Mouse (Mus musculus) spleen, postnatal 36 days (tissue): ENCODE measurements around the gene Hhex.
A peak's percentile ranks its signal among the peaks of the same experiment; 100 is the strongest.

Experiments
- DNase-seq, 2 experiments: peaks; one replicate each; pipeline ENCODE4 v3.0.0; 2022; ENCODE audit warnings: low spot score in 2 of 2, mixed read lengths in 1 of 2

Hhex gene

DNA sequence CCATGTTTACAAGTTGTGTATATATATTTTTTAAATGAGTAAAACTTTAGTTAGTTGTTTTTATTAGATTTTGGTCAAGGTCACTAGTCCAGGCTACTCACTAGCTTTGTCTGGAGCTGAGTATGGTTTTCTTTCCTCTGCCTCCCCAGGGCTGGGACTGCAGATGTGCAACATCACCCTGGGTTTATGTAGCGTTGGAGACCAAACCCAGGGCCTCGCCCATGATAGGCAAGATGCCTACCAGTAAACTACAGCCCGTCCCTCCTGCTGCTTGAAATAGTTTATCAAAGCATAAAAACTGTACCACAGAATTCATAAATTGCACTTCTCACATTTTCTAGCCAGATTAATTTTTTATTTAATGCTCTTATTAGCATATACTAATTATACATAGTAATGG lies 14.6 kb downstream of the Hhex start:
- DNase-seq, result no peak

- no peak for DNase-seq
Observed at GRCm38 (mm10) chr19:37455528-37455927, 20.9 kb downstream of the Hhex start.

GRCm38 (mm10) chr19:37455961-37456360 lies 21.4 kb downstream of the Hhex start:
- no peak for DNase-seq

DNA sequence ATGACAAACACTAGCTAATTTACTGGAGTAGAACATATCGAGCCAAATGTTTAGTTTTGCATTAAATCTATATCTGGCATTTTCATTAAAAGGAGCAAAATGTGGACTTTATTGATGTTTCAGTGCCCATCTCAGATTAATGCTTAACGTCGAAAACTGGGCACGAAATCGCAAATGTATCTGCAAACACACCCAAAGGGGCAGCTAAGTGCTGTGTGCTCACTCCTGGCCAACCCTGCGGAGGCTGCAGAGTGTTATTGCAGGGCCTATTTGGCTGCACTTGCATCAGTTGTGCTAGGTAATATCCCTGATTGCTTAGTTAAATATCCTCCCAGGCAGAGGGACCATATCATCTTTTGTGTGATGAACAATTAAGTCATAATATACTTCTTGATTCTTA lies 23.4 kb downstream of the Hhex start:
- no peak for DNase-seq

DNA sequence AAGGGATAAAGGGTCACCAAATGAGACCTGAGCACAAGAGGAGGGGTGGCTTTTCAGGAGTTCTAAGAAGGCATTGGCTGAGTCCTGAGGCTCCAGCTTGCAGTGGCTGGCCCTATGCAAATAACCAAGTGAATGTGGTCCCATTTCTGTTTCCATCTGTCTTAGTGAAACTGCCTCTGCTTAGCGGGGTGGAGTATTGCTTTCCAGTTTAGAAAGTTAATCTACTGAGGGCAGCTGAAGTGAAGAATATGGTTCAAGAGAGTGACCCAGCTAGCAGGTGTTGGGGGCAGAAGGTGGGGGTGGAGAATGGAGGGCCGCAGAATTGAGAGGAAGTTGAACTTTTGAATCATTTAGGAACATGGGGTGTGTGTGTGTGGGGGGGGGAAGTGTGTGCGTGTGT lies 31.8 kb downstream of the Hhex start:
- peak; percentile 77 to 80 for DNase-seq

DNA sequence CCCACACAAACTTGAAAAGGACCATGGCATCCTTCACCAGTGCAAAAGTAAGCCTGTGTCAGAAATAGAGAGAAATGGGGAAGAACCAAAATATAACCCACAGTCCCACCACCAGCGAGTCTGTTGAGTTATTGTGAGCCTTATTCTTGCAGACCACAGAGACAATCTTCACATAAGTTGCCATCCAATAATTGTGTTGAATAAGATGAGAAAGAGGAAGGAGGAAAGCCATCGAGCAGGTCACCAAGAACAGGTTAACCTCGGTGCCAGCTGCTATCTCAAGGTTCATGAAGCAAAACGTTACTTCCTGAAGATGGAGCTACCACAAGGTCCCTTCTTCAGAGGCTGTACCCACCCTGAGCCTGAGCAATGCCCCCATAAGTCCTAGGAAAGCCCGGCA lies 32.4 kb downstream of the Hhex start:
- DNase-seq, result peak; percentile 71 to 78

GRCm38 (mm10) chr19:37468841-37469566 lies 34.4 kb downstream of the Hhex start:
- no peak for DNase-seq

- peak; percentile 67 to 72 for DNase-seq
Observed at GRCm38 (mm10) chr19:37471680-37472079, 37.1 kb downstream of the Hhex start.

- peak; percentile 50 to 64 for DNase-seq
Observed at GRCm38 (mm10) chr19:37472589-37472988, 38.0 kb downstream of the Hhex start.

DNA sequence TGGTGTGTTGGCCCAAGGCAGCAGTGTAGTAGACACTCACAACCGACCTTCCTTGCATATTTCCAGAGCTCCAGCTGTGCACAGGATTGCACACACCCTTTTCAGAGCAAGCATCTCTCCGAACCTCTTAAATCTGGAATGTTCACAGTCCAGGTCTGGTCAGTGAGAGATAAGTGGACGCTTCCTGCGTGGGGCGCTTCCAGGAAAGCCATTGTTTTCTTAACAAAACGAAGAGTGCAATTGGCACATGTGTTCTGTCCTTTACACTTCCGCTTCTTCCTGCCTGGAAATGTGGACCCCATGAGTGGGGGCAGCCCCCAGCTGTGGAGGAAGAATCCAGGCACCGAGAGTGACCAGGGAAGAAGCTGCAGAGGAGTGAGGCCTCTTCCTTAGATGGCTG lies 47.1 kb downstream of the Hhex start:
- DNase-seq, result no peak

GRCm38 (mm10) chr19:37482556-37483187 lies 48.1 kb downstream of the Hhex start:
- DNase-seq, result peak; percentile 67

DNA sequence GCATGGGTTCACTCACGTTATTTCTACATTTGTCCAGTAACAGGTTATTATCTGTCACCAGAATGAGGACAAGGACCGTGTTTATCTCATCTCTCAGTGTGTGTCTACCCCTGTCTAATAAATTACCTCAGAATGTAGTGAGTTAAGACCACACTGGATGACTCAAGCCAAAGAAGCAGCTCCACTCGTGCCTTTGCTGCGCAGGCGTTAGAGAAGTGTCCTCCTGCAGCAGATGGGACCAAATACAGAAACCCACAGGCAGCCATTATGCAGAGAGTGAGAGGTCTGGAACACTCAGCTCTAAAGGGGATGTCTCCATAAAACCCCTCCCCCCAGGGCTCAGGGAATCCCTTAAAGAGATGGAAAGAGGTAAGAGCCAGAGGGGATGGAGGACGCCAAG lies 50.2 kb downstream of the Hhex start:
- DNase-seq, result no peak

GRCm38 (mm10) chr19:37486801-37487200 lies 52.2 kb downstream of the Hhex start:
- no peak for DNase-seq

DNA sequence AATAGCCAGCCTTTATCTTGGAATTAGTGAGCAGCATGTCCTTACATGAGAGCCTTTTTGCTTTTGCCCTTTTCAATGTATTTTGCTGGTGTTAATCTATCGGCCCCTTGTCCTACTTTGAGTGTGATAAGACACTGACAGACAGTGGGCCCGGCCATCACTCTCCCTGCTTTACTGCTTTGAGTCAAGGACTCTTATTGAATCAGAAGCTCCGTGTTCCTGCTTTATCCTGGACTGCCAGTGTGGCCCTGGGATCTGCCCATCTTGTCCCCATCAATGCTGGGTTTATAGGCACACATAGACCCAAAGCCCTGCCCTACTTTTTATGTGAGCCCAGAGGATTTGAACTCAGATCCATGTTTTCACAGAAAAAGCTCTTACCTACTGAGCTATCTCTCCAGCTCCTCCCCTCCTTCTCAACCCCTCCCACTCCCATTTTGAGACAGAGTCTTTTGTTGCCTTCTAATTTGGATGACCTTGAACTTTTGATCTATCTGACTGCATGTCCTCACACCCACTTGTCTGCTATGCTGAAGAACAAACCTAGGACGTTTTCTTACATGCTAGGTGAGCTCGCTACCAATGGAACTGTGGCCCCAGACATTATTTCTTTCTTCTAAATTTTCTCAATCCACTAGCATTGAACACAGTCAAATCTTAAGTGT lies 53.3 kb downstream of the Hhex start:
- no peak for DNase-seq

GRCm38 (mm10) chr19:37488608-37489262 lies 54.1 kb downstream of the Hhex start:
- peak; percentile 20 to 42 for DNase-seq
